Mouse (Mus musculus): Measurements from ENCODE around the gene Otulin. TPM values are rescaled to one million over a fixed set of nuclear protein-coding genes. Genes with fewer than 3 reads are reported as not detected.

The Otulin gene
- polyA plus RNA-seq, 1 experiment, result 43.1 TPM

DNA sequence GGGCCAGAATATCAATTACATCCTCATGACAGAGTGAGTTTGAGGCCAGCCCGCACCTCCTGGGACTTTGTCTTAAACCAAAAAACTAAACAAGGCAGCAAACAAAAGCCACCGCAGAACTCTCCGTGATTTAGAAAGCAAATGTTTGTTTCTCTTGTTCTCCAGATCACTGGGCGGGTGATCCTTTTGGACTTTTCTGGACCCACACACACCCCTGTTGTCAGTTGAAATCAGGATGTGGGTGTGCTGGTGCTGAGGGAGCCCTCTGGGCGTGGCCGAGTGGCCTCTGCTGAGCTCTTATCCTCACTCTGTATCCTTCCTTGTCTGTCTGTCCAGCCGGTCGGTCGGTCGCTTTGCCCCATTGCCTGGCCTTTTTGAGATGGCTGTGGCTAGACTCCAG, 81.4 kb downstream of the Otulin start:
- no peak for TF ChIP-seq POLR2A (IDR thresholded peaks at IDR 0.05; ENCODE audit: control insufficient read depth, extremely low read depth, insufficient read depth, low read length, poor library complexity)
- no peak for TF ChIP-seq CTCF (IDR thresholded peaks at IDR 0.05; ENCODE audit: borderline replicate concordance, control insufficient read depth, extremely low read depth, insufficient read depth, low read length, poor library complexity)
- no peaks in the 10 kb centered on the region for H3K4me1 ChIP-seq (replicated peaks; ENCODE audit: control insufficient read depth, insufficient read depth, low read length)
- DNase-seq, result no peak
- H3K27me3 ChIP-seq (ENCODE audit: control insufficient read depth, insufficient read depth, low read length), result no peaks in the 10 kb centered on the region
- H3K4me3 ChIP-seq (ENCODE audit: control insufficient read depth, insufficient read depth, low read length), result no peak overlapping the region
- no peaks in the 10 kb centered on the region for H3K36me3 ChIP-seq (ENCODE audit: control insufficient read depth, insufficient read depth, low read length)
- H3K27ac ChIP-seq (ENCODE audit: control insufficient read depth, insufficient read depth, low read length), result no peak overlapping the region
- 98% methylated on average over 10 of the region's 10 CpGs for WGBS

DNA sequence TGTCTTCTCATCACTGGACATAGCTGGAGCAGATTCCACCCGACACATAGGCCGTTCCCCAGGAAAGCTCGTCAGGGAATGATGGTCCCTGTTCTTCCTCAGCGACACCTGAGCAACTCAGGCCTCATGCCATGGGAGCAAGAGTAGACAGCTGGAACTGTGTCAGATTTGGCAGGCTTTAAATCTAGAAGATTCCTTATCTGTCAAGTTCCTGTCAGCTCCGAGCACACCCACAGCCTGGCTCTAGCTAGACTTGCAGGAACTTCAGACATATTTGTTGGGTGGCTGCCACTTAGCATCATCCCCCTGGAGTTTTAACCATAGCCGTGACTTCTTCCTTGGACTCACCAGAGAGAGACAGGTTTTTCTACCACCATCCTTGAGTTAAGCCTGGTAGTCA, 82.4 kb downstream of the Otulin start:
- no peaks in the 10 kb centered on the region for H3K36me3 ChIP-seq (ENCODE audit: control insufficient read depth, insufficient read depth, low read length)
- TF ChIP-seq CTCF (IDR thresholded peaks at IDR 0.05; ENCODE audit: borderline replicate concordance, control insufficient read depth, extremely low read depth, insufficient read depth, low read length, poor library complexity) (no peak), POLR2A (IDR thresholded peaks at IDR 0.05; ENCODE audit: control insufficient read depth, extremely low read depth, insufficient read depth, low read length, poor library complexity) (no peak)
- no peaks in the 10 kb centered on the region for H3K4me1 ChIP-seq (replicated peaks; ENCODE audit: control insufficient read depth, insufficient read depth, low read length)
- H3K27ac ChIP-seq (ENCODE audit: control insufficient read depth, insufficient read depth, low read length), result no peak overlapping the region
- no peak for DNase-seq
- WGBS, result 94% methylated on average over 6 of the region's 6 CpGs
- H3K27me3 ChIP-seq (ENCODE audit: control insufficient read depth, insufficient read depth, low read length), result no peaks in the 10 kb centered on the region
- no peak overlapping the region for H3K4me3 ChIP-seq (ENCODE audit: control insufficient read depth, insufficient read depth, low read length)

DNA sequence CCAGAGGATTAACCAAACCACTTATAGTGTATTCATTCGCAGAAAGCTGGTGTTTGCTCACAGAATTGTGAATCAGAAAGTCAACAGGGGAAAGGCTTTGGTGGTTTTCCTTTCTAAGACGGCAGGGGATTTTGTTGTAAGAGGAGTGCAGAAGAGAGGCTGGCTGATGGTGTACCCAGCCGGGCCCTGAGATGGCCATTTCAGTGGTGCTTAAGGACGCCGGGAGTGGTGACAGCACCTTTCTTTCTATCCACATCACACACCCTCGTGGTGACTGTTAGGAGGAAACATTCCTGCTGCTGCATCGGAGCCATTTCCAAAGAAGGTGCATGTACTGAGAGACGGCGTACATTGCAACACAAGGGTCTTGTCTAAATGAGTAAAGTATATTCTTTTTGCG, 85.3 kb downstream of the Otulin start:
- no peak for DNase-seq
- Histone ChIP-seq H3K36me3 (ENCODE audit: control insufficient read depth, insufficient read depth, low read length) (no peaks in the 10 kb centered on the region), H3K4me1 (replicated peaks; ENCODE audit: control insufficient read depth, insufficient read depth, low read length) (no peaks in the 10 kb centered on the region), H3K27me3 (ENCODE audit: control insufficient read depth, insufficient read depth, low read length) (no peaks in the 10 kb centered on the region), H3K27ac (ENCODE audit: control insufficient read depth, insufficient read depth, low read length) (no peak overlapping the region), H3K4me3 (ENCODE audit: control insufficient read depth, insufficient read depth, low read length) (no peak overlapping the region)
- 93% methylated on average over 10 of the region's 10 CpGs for WGBS
- TF ChIP-seq CTCF (IDR thresholded peaks at IDR 0.05; ENCODE audit: borderline replicate concordance, control insufficient read depth, extremely low read depth, insufficient read depth, low read length, poor library complexity) (no peak), POLR2A (IDR thresholded peaks at IDR 0.05; ENCODE audit: control insufficient read depth, extremely low read depth, insufficient read depth, low read length, poor library complexity) (no peak)

DNA sequence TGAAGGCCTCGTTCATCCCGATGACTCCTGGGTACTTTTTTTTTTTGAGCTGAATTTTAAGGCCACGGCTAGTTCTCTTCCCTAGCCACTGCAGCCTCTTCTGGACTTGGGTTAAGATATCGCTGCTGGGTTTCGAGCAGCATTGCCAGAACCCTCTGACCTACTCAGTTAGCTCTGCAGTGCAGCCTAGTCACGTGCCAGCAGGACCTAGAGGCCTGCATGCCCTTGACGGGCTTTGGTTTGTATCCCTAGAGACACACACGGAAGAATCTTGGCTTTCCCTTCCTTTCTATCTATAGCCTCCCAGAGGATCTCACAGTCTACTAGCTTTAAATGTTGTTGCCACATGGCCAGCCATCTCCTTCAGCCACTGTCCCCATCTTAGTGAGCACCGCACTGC, 90.7 kb downstream of the Otulin start:
- TF ChIP-seq POLR2A (IDR thresholded peaks at IDR 0.05; ENCODE audit: control insufficient read depth, extremely low read depth, insufficient read depth, low read length, poor library complexity) (no peak), CTCF (IDR thresholded peaks at IDR 0.05; ENCODE audit: borderline replicate concordance, control insufficient read depth, extremely low read depth, insufficient read depth, low read length, poor library complexity) (no peak)
- H3K36me3 ChIP-seq (ENCODE audit: control insufficient read depth, insufficient read depth, low read length), result no peaks in the 10 kb centered on the region
- no peak overlapping the region for H3K4me3 ChIP-seq (ENCODE audit: control insufficient read depth, insufficient read depth, low read length)
- no peak for DNase-seq
- WGBS, result 93% methylated on average over 9 of the region's 9 CpGs
- H3K27me3 ChIP-seq (ENCODE audit: control insufficient read depth, insufficient read depth, low read length), result no peaks in the 10 kb centered on the region
- H3K27ac ChIP-seq (ENCODE audit: control insufficient read depth, insufficient read depth, low read length), result no peak overlapping the region
- no peaks in the 10 kb centered on the region for H3K4me1 ChIP-seq (replicated peaks; ENCODE audit: control insufficient read depth, insufficient read depth, low read length)

DNA sequence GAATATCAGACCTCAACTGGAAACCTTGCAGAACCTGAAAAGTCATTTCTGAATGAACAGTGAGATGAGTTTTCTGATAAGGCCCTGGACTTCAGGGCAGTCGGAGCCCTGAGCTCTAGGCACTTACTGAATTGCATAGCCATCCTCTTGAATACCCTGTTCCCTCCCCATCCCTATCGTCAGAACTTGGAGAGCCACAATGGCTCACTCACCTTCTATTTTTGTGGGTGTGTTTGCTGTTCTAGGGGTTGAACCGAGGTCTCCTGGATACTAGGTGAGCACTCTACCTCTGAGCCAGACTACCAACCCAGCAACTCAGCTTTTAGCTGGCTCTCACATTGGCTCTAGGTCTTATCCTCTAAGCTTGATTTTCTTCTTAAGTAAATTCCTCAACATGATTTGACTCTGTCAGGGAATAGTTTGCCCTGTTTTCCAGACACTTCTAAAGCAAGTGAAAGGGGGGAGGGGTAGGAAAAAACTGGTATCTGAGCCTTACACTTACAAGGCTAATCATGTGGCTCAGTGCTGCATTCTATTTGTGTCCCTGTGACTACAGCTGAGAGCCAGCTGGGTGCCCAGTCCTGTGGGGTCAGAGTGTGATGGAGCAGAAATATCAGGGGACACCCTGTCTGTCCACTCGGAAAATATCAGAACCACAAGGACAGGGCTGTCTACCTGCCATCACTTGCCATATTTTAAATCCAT, 92.8 kb downstream of the Otulin start:
- TF ChIP-seq POLR2A (IDR thresholded peaks at IDR 0.05; ENCODE audit: control insufficient read depth, extremely low read depth, insufficient read depth, low read length, poor library complexity) (no peak), CTCF (IDR thresholded peaks at IDR 0.05; ENCODE audit: borderline replicate concordance, control insufficient read depth, extremely low read depth, insufficient read depth, low read length, poor library complexity) (no peak)
- H3K4me3 ChIP-seq (ENCODE audit: control insufficient read depth, insufficient read depth, low read length), result no peak overlapping the region
- H3K4me1 ChIP-seq (replicated peaks; ENCODE audit: control insufficient read depth, insufficient read depth, low read length), result no peaks in the 10 kb centered on the region

DNA sequence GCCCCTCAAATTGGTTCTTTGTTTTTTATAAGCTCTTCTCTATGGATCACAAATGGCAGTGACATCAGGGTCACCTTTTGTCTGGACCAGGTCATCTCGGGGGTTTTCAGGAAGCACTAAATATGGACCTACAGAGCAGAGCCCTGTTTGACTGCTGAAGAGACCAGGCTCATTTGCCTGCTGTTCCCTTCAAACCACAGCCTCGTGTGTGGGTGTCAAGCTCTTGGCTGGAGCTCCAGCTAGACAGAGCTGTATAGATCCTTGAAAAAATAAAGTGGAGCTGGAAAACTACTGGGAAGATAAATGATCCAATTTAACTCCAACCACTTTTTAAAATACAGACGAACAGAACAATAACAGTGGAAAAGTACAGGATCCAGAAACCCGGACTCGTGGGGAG, 93.7 kb downstream of the Otulin start:
- H3K4me1 ChIP-seq (replicated peaks; ENCODE audit: control insufficient read depth, insufficient read depth, low read length), result no peaks in the 10 kb centered on the region
- WGBS, result 71% methylated on average over 5 of the region's 5 CpGs
- TF ChIP-seq POLR2A (IDR thresholded peaks at IDR 0.05; ENCODE audit: control insufficient read depth, extremely low read depth, insufficient read depth, low read length, poor library complexity) (no peak), CTCF (IDR thresholded peaks at IDR 0.05; ENCODE audit: borderline replicate concordance, control insufficient read depth, extremely low read depth, insufficient read depth, low read length, poor library complexity) (no peak)

More for the DNA sequence above, 92.8 kb downstream of the Otulin start:
- WGBS, result 88% methylated on average over 4 of the region's 4 CpGs
- Histone ChIP-seq H3K36me3 (ENCODE audit: control insufficient read depth, insufficient read depth, low read length) (no peaks in the 10 kb centered on the region), H3K27me3 (ENCODE audit: control insufficient read depth, insufficient read depth, low read length) (no peaks in the 10 kb centered on the region), H3K27ac (ENCODE audit: control insufficient read depth, insufficient read depth, low read length) (no peak overlapping the region)
- DNase-seq, result no peak

DNA sequence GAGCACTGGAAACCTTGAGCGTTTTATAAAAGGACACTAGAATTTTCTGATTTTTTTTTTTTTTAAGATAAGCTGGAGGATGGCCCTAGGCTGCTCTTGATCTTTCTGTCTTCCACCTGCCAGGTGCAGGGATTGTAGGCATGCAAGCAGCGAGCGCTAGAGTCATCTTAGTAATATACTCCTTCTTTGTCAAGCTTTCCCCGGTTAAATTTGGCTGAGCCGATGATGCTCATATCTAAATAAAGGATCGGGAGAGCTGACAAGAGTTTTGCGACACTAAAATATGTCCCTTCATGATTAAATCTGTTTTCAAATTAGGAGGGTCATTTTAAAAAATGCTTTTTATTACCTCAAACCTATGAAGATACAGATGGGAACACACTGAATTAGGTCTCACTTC, 94.3 kb downstream of the Otulin start:
- H3K36me3 ChIP-seq (ENCODE audit: control insufficient read depth, insufficient read depth, low read length), result no peaks in the 10 kb centered on the region
- DNase-seq, result no peak
- TF ChIP-seq POLR2A (IDR thresholded peaks at IDR 0.05; ENCODE audit: control insufficient read depth, extremely low read depth, insufficient read depth, low read length, poor library complexity) (no peak), CTCF (IDR thresholded peaks at IDR 0.05; ENCODE audit: borderline replicate concordance, control insufficient read depth, extremely low read depth, insufficient read depth, low read length, poor library complexity) (no peak)
- no peak overlapping the region for H3K27ac ChIP-seq (ENCODE audit: control insufficient read depth, insufficient read depth, low read length)
- no peaks in the 10 kb centered on the region for H3K4me1 ChIP-seq (replicated peaks; ENCODE audit: control insufficient read depth, insufficient read depth, low read length)
- no peaks in the 10 kb centered on the region for H3K27me3 ChIP-seq (ENCODE audit: control insufficient read depth, insufficient read depth, low read length)
- 96% methylated on average over 7 of the region's 7 CpGs for WGBS
- H3K4me3 ChIP-seq (ENCODE audit: control insufficient read depth, insufficient read depth, low read length), result no peak overlapping the region

More for the DNA sequence above, 93.7 kb downstream of the Otulin start:
- Histone ChIP-seq H3K4me3 (ENCODE audit: control insufficient read depth, insufficient read depth, low read length) (no peak overlapping the region), H3K27ac (ENCODE audit: control insufficient read depth, insufficient read depth, low read length) (no peak overlapping the region), H3K36me3 (ENCODE audit: control insufficient read depth, insufficient read depth, low read length) (no peaks in the 10 kb centered on the region), H3K27me3 (ENCODE audit: control insufficient read depth, insufficient read depth, low read length) (no peaks in the 10 kb centered on the region)
- no peak for DNase-seq
